Mouse (Mus musculus) liver, adult 2 months (tissue): ENCODE results near the gene Echdc3.

Experiments
- CTCF ChIP-seq: fragments of 200-500 bp; IDR thresholded peaks from 2 replicates; pipeline ENCODE4 v1.5.1; 2011; ENCODE audit warnings: low read depth, low read length, control low read depth
- POLR2A ChIP-seq: fragments of 200-500 bp; IDR thresholded peaks from 2 replicates; pipeline ENCODE4 v1.6.1; 2011; ENCODE audit warnings: low read length, control low read depth; ENCODE audit not compliant: insufficient read depth; ENCODE audit errors: extremely low read depth

DNA sequence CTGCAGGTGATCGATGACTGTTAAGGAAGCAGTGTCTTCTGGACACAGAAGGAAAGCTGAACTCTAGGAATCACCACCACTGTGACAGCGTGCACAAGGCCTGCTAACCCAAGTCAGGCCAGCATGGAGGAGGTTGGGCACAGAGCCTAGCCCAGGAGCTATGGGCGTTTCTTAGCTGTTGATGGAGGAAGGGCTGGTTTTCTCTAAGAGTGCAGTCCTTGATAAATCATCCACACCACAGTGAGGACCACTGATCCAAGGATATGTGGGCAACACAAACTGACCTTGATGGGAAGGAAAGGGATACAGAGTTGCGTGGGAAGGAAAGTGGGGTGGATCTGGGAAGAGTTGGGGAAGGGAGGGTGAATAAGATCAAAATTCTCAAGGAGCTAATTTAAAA is 55.6 kb downstream of the Echdc3 start:
- TF ChIP-seq CTCF: no peak
- TF ChIP-seq POLR2A: no peak
